Mouse (Mus musculus) urinary bladder, postnatal 10 days (tissue): ENCODE data around the gene Lrrc75b.
"Not testable (repeated sequence)": the region's sequence is repeated elsewhere in the genome, so short reads cannot be mapped to it uniquely, and the experiment has no call there.

Source experiments
- DNase-seq: peaks from one replicate; pipeline ENCODE4 v3.0.0; 2022; ENCODE audit warnings: low spot score

The Lrrc75b gene

DNA sequence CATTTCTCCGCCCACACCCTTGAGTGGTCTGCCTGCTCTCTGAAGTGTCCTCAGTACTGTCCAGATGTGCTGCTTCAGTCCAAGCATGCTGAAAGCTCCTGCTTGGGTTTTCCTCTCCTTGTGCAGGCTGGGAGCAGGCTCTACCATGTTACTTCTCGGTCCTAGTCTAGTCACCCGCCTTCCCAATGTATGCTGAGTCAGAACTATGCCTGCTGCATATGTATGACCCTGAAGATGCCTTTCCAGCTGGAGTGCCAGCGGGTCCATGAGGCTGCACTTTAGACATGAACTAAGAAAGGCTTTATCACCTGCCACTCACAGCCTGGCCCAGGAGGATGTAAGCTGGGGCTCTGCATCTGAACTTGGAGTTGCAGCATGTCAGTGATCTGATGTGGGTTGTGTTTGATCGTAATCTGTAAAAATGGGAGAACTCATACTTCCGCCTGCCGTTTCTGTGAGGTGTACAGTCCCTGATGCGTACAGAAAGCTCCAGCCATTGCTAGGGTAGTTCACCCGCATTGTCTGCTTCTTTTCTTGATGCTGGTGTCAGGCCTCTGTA, 28.5 kb downstream of the Lrrc75b start:
- no peak for DNase-seq

DNA sequence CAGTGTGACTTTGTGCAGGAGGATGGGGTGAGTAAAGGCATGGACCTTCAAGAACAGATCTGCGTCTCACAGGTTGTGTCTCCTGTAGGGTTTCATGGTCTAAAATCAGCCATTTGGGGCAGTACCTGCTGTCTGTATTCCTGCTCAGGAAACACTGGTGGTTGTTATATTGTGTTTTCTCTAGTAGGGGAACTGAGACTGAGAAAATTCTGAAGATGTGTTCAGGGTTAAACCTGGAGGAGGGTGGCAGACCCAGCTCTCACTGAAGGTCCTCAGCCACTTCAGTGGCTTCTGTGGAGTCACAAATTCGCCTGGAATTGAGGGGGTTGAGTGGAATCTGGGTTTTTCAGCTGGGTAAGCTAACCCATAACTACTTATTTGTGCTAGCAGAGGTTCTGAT, 29.8 kb downstream of the Lrrc75b start:
- no peak for DNase-seq

DNA sequence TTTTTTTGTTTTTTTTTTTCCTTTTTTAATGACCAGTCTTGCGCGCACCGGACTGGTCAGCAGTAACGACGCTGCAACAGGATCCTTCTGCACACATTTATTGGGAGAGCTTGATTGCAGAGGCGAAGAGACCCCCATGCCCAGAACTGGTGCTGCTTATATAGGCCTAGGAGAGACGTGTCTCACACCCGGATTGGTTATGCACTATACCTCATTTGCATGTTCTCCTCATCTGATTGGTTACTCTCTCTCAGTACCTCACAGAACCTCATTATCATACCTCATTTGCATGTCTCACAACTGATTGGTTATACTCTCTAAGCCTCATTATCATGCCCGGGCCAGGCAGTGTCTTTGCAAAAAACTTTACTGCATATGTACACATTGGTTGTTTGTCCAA, 34.7 kb downstream of the Lrrc75b start:
- DNase-seq = not testable (repeated sequence)

DNA sequence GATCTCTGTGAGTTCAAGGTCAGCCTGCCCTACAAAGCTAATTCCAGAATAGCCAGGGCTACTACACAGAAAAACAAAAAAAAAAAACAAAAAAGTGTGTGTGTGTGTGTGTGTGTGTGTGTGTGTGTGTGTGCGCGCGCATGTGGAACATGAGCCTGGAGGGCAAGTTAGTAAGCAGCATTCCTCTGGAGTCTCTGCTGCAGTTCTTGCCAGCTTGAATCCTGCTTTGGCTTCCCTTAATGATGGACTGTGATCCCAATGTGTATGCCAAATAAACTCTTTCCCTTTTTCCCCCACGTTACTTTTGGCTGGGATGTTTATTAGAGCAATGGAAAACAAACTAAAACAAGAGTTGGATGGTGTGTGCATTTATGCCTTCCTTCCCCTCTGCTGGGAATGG, 38.5 kb downstream of the Lrrc75b start:
- no peak for DNase-seq

DNA sequence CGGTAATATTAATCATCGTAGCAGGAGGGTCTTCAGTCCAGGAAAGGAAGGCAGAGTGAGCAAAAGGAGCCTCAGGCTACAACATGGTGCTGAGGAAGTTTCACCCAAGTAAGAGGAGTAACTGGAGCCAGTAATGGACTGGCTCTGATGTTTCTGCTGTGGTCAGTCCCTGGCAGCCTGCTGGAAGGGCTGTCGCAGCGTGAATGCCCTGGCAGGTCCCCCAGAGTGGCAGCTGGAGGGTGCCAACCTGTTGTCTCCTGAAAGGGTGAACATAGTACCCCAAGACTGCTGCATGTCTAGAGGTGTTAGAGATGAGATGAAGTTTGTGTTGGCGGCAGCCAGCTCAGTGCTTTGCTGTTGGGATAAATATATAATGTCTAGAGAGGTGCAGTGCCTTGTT, 39.5 kb downstream of the Lrrc75b start:
- DNase-seq = no peak

DNA sequence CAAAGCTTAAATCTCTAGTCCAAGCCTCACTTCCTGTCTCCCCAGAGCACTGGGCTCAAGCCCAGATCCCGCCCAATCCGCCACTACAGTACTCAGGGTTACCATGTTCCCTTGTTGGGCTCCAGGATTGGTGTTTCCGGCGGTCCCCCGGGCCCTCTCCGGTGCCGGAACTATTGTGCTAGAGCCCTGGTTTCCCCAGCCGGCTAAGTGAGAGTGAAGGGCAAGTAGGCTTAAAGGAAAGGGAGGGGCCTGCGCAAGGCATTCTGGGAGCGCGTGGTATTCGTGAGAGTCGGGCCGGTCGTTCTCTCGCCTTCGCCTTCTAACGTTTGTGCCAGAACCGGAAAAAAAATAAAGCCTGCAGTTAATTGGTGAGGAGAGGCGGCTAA, 42.4 kb downstream of the Lrrc75b start, which contains the start of gene Gucd1:
Gene Gucd1, minus strand, starts transcription at position 215 of the 386 bp plus-strand sequence.
- DNase-seq = peak; percentile 83

DNA sequence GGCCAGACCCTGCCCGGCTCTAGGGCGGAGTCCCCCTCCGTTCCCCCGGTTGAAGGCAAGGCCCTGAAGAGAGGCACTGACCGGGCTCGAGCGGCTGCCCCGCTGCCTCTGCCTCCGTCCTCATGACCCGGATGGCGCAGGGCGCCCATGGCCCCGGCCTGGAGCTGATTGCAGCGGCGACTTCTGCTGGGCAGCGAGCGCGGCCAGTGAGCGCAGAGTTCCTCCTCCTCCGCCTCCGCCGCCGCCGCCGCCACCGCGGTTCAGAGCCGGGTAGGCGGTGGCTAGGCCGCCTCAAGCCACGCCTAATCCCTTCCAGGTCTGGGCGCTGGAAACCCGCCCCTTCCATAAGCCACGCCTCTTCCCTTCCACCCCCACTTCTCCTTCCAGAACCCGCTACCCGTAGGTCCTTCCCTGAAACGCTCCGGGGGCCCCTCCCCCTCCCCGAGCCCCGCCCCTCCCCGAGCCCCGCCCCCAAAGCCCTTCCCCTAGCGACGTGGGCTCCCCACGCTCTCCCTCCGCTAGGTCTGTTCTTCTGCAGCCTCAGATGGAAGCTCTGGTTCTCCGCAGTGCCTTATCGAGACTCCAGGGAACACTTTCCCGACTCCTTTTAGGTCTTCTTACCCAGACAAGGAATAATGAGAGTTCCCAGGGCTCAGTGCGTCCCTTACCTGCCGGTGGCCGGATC, 42.9 kb downstream of the Lrrc75b start, which contains the start of gene Snrpd3:
Gene Snrpd3, plus strand, starts transcription at position 479 of the 685 bp plus-strand sequence.
- peak; percentile 69 for DNase-seq

DNA sequence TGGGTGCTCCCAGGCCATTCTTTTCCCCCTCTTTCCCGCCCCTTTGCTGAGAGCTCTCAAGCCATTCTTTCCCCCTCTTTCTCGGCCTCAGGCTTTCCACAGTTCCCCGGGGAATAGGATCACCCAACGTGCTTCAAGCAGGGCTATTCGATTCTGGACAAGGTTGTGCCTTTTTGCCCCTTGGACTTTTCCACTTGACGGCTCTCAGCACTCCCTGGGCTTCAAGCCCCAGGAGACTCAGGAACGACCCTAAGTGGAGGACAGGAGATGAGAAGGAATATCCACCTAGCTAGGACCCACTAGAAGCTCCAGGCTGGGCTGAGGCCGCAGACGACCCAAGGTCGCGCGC, 43.4 kb downstream of the Lrrc75b start:
- DNase-seq = no peak

DNA sequence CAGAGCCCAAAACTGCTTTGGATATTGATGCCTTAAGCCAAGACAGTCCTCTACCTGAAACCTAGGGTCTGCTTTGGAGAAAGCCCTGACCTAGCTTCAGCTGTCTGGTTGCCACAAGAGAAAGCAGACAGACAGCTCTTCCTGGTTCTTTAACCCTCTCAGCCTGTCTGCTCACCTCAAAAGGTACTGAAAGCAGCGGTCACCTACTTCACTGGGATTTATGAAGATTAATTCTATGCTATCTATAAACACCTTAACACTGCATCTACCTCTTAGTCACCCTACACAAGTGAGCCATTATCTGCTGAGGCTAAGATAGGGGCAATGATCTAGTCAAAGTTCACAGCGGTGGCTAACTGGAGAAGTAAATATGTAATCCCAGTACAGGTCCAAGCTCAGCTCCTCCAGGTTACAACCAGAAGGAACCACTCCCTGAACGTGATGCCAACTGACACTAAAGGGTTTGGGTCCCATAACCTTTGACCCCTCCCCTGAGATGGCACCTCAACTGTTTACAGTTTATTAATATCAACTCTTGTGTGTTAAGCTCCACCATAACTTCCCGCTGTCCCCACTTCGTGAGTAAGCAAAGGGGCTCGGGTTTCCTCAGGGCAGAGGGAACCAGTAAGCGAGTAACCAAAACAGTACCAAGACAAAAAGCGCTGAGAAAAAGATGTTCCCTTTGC, 43.9 kb downstream of the Lrrc75b start:
- no peak for DNase-seq

DNA sequence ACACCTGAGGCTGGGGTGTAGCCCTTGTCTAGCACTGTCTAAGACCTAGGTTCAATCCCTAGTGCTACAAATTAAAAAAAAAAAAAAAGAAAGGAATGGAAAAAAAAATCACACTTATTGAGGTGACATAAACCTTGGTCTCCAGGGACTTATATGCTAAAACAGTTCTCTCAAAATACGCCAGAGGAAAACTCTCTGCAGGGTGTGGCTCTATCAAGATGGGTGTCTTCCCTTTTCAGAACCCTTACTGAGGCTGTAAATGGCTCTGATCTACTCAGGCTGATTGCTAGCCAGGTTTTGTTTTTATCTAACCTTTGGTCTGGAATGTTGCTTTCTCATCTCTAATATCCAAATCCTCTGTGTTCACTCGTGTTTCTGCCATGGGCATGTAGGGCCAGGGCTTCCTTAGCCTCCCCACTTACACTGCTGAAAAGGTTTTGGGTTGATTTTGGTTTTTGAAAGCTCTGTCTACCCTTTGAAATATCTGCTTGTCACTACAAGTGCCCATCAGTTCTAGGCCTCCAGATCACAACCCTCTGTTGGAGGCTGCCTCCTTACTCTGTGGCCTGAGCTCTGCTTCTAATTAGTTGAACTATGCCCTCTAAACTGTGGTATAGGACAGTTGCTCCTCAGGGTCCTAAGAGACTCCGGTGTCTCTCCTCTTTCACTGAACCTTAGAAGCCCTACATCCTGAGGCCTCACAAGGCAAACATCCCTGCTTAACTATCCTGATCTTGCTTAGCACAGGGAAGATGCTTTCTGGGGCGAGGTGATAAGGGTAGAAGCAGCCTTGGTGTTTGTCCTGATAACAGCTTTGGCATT, 44.7 kb downstream of the Lrrc75b start:
- DNase-seq = no peak

DNA sequence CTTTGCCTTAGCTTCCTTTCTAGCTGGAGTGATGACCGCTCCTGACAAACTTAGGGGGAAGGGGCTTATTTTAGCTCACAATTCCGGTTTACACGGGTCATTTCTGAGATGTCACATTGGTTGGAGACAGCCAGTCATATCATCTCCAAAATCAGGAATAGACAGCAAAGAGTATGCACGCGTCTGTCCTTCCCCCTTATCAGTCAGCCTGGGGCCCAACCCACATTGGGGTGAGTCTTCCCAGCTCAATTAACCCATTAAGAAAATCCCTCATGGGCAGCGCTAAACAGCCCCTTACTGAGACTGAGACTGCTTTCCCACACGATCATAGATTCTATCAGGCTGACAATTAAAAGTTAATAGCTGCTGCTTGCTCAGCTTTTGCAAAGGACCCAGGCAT, 45.8 kb downstream of the Lrrc75b start:
- no peak for DNase-seq

DNA sequence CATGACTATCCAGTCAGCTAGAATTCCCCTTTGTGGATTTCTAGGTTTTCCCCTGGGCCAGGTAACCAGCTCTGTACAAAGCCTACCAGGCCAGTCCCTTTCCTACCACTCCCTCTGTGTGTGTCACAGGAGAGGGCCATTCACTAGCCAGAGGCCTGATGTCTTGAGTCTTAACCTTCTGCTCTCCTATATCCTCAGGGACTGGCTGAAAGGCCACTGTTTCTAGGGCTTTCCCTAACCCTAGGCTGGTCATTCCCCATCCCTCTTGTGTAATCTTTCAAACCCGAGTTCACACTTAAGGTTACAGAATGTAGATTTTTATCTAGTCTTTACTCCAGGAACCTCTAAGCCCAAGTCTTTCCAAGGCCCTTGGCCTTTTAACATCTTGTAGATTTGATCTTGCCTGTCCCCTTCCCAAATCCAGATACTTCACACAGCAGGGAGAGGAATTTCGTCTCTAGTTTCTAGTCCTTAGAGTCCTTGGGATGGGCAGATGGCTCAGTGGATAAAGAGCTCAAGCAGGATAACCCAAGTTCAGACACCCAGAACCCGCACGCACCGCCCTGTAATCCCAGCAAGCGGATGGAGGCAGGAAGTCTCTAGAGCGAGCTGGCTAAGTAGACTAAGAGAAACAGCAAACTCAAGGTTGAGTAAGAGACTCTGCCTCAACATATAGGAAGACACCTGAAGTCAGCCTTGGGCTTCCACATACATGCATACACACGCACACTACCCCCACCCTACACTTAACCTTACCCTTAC, 46.6 kb downstream of the Lrrc75b start:
- no peak for DNase-seq

DNA sequence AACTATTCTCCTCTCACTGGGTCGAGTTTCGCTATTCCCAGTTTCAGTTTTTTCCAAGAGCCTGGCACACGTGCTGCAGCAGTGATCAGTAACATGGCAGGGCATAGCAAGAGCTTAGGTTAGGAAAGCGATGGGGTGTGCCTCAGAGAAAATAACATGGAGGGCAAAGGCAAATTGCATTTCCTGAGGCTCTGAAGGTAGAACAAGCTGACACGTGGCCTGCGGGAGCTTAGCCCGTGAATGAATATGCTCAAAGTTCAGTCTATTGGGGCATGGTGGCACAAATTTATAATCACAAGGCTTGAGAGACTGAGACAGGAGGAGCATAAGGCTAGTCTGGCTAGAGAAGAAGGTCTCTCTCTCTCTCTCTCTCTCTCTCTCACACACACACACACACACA, 47.3 kb downstream of the Lrrc75b start:
- DNase-seq = no peak

DNA sequence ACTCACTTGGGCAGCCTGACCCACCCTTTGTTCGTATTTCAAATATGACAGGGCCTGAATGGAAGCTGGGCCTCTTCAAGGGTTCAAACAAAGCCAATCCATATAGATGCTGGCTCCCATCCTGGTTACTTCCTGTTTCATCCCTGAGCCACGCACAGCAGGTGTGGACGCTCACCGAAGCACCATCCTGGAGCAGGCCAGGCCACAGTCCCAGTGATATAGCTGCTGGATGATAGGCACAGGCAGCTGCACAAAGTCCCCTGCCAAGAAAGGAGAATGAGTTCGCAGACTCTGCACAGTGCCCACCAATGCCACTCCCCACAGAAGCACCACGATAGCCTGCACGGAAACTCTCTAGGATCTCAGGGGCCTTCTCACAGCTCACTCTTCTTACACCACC, 48.2 kb downstream of the Lrrc75b start:
- DNase-seq = no peak

DNA sequence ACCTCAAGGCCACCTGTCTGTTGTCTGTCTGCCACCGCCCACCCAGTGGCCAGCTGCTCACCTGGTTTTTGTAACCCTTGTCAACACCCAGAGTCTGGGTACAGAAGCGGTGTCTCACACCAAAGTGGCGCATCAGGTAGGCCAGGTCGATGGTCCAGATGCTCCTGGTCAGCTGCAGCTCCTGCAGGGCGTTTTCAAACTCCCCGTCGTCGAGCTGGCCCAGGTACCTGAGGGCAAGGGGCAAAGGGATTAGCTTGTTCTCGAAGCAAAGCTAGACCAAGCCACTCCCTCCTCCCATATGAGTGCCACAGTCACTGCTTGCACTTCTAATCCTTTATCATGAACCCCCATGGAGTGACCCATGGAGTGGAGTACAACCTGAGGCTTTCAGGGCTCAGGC, 49.1 kb downstream of the Lrrc75b start:
- no peak for DNase-seq

DNA sequence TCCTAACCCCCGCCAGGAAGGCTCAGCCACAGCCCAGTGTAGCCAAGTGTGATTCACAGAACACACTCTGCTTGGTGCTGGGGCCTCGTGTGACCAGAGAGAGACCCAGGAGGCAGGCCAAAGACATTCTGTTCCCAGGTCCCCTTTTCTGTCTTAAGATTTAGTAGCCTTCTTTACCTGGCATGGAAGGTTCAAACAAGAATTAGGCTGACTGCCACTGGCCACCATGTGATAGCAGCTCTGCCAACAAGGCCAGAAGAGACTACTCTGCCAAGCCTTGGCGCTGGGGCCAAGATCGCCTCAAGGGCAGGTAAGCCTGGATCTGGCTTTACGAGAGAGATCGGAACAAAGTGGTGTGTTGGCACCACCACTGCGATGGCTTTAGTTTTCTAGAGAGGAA, 49.7 kb downstream of the Lrrc75b start:
- DNase-seq = no peak

DNA sequence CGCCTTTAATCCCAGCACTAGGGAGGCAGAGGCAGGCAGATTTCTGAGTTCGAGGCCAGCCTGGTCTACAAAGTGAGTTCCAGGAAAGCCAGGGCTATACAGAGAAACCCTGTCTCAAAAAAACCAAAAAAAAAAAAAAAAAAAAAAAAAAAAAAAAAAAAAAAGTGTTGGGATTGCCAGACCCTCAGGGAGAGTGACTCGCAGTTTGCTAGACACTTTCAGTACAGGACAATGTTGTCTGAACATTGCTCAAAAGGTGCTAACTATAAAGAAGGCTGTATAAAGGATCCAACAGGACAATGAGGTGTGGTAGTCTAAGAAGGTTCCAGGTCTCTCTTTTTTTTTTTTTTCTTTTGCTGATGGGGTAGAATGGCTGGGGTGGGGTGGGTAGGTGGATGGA, 54.2 kb downstream of the Lrrc75b start:
- DNase-seq = not testable (repeated sequence)

DNA sequence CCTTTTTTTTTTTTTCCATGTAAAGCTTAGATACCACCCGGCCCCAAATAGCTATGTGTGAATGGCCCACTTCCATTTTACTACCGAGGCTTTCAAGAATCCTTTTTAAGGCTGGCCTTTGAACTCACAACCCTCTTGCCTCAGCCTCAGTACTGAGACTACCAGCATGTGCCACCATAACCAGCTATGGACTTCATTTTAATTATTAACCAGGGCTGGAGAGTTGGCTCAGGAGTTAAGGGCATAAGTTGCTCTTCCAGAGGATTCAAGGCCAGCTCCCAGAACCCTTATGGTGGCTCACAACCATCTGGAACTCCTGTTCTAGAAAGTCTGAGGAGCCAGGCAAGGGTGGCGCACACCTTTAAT, 55.0 kb downstream of the Lrrc75b start:
- DNase-seq = no peak

DNA sequence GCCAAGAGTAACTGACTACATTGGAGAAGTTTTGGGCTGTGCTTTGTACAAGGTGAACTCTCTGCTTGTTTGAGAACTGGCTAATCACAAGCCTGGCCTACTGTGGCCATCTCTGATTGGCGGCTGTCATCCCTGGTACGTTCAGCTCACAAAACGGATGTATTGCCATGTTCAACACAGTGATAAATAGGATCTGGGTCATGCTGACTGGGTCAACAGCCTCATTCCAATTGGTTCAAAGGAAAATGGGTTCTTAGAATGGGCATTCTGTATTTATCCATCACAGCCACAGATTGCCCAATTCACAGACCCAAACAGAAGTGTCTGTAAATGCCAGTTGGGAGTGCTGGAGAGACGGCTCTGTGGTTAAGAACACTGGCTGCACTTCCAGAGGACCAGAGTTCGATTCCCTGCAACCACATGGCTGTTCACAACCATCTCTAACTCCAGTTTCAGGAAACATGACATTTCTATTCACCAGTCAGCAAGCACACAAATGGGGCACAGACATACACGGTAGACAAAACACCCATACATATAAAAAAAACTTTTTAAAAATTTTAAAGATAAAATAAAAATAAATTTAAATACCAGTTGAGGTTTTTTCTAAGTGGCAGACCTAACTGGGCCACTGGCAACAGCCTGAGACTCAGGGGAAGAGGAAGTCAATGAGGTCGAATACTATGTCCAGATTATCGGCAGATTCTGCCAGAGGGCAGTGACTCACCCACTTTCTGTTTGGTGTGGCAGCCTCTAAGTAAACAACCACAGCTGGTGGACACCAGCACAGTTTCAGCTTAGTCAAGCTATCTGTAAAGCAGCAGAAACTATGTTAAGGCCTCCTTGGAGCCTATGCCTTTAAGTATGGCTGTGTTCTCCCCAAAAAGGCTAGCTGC, 55.6 kb downstream of the Lrrc75b start:
- no peak for DNase-seq

DNA sequence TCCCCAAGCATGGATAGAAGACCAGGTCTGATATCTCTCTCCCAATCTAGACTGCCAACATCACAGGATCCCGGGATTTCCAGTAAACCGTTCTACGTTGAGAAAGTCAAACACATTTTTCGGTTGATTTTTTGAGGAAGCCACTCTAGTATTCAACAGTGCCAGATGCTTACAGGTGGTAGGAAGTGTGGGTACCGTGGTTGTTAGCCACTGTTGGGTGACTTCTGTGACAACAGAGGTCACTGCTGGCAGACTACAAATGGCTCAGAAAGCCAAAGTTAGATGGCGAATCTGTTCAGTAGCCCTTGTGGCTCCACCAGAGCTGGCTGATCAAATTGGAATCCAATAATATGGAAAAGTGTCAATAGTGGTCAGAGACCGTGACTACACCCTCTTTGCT, 56.4 kb downstream of the Lrrc75b start:
- no peak for DNase-seq

DNA sequence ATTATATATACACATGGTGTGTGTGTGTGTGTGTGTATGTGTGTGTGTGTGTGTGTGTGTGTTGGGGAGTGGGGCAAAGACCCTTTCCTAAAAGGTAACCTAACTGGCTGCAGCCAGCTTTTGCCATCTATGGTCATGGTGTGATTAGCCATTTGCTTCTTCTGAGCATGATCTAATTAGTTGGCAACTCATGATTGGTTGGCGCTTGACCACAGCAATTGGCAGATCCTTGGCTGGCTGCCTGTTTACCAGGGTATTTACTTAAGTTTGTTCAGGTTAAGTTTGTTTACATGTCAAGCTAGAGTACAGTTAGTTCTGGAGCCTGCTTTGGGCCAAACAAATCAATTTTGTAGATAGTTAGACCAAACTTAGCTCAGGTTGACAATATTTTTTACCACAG, 58.5 kb downstream of the Lrrc75b start:
- no peak for DNase-seq
